Mouse (Mus musculus) forelimb bud, embryonic 11.5 days (tissue): ENCODE results near the gene Six3.

ENCODE experiments used
- DNase-seq: peaks from one replicate; pipeline ENCODE4 v3.0.0-alpha.2; 2012; ENCODE audit warnings: low read depth, low spot score

The Six3 gene

DNA sequence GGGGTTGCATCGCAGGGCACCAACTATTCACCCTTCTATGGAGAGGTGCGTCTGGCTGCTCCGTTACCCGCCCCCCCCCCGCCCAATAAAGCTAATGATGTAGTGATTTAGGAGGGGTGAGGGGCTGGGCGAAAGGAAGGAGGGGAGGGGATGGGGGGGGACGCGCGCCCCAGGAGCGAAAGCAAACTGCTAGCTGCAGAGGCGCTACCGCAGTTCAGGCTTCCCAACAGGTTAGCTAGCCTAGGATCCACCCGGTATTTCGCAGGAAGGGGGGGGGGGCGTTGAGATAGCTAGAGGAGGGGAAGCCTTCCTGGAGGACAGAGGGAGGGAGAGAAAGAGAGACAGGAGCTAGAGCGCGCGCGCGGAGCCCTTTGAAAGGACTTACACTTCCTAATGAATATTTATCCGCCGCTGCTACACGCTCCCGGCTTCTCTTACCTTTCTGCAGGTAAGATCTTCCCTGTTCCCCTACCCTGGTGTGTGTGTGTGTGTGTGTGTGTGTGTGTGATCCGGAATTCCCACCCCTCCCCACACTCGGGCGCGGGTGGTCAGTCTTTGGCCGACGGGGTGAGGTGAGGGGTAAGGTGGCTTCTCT, at the start of gene Six3:
TSS of gene Six3 (plus strand) at position 343 of the 595 bp plus-strand sequence.
- DNase-seq = no peak

DNA sequence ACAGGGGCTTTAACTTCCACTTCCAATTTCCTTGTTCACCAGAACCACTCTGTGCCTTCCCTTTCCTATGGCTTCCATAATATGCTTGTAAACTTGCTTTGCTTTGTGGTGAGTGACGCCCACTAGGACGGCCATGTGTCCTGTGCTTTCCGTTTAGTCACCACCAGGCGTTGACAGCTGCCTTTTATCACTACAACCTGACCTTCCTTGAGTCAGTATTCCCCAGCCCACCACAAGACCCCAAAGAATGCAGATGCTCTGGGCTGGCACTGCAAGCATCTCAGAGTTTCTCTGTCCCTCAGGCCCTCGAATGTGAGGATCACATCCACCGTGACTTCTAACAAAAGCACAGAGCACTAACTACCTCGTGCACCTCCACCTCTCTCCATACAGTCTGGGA, 49.3 kb upstream of the Six3 start:
- DNase-seq = no peak

DNA sequence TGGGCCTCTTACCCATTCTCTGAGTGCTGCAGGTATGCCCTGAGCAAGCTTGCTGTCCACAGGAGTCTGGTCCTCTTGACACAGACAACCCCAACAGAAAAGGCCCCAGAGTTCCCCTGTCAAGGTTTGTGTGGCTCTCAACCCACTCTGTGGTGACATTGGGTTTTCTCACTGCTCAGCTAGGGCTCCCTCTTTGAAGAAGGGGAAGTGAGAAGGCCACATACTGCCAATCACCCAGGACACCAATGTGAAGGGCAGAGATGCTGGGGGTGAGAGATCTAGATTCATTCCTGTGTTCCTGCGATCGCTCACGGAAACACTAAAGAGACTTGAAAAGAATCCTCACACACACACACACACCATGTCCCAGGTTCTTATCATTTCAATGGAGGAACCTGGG, 39.4 kb upstream of the Six3 start:
- no peak for DNase-seq

DNA sequence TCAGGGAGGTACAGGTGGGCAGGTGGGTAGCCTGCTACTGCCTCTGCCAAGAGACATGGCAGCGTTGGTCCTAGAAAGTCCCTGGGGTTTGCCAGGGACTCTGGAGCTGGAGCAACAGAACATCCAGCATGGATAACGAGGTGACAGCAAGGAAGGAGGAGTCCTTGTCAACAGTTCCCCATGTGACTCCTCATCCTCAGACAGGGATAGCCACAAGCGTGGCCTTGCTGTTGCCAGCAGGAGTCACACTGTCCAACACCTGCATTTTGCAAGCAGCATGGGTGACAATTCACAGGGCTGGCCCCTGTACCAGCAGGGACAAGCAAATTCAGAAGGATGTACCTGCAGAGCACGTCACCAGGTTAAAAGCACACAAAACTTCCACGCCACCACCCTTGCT, 35.1 kb upstream of the Six3 start:
- no peak for DNase-seq

DNA sequence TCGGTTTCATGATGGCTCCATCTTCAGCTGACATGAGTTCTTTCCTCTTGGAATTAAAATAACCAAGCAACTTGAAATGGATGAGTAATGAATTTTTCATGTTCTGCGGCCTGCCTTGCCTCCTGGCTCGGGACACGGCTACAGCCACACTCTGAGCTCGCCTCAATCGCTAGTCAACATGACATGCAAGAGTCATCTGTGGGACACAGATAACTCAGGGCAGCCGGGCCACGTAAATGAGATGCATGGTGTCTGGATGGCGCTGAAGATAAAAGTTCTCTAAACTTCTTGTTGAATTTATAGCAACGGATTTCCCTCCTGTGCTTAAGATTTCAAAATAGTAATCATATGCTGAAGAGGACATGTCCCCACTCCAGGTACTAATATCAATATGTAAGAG, 34.1 kb upstream of the Six3 start:
- DNase-seq = no peak

DNA sequence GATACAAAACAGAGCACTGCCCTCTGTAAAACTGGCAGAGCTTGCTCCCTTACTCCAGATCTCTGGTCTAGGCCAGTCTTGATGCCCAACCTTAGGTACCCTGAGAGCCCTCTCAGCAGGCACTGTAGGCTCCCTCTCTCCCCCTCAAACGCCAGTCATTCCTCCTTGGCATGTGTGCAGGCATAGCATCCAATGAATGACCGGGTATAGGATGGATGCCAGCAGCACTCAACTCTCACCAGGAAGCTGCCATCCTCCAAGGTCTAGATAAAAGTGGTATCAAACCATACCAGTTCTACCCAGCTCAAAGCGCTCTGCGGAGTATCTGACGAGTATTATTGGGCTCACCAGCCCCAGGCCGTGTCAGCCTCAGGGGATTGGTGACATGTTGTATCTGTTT, 33.2 kb upstream of the Six3 start:
- DNase-seq = no peak

DNA sequence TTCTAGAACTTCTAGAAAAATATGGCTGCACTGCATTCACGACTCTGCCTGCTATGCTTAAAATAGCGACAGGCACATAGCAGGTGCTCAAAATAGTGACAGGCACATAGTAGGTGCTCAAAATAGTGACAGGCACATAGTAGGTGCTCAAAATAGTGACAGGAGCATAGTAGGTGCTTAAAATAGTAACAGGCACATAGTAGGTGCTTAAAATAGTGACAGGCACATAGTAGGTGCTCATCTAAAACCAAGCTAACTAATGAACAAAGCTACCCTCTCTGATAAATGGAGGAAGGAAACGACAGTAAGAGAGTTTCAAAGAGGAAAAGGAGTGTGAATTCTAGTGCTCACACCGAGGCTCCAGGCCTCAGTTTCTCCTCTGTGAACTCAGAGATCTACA, 29.2 kb upstream of the Six3 start:
- no peak for DNase-seq

DNA sequence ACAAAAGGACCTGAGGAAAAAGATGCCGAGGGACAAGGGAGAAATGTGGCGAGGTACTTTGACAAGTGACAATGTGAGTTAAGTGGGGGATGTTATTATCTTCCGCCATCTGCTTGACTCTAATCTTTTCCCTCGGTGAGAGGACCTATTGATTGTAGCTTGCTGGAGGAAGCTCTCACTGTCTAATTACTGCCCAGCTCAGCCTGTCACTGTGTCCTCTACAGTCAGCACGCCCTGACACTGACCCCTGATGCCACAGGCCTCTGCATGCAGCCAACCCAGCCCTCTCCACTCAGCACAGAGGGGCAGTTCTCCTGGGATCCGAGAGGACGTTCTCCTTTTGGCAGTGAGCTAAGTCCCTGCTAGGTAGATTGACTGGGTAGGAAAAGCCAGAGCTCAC, 28.8 kb upstream of the Six3 start:
- DNase-seq = no peak

DNA sequence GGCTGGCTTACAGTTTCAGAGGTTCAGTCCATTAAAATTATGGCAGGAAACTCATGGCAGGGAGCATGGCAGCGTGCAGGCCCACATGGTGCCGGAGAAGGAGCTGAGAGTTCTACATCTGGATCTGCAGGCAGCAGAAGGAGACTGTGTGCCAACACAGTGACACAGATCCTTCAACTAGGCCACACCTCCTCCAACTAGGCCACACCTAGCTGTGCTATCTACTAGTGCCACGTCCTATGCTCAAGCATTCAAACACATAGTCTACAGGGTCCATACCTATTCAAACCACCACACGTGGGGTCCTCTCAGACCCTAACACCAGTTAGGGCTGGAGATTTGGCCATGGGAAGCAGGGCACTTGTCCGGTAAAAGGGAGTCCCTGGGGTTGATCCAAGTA, 27.6 kb upstream of the Six3 start:
- no peak for DNase-seq

DNA sequence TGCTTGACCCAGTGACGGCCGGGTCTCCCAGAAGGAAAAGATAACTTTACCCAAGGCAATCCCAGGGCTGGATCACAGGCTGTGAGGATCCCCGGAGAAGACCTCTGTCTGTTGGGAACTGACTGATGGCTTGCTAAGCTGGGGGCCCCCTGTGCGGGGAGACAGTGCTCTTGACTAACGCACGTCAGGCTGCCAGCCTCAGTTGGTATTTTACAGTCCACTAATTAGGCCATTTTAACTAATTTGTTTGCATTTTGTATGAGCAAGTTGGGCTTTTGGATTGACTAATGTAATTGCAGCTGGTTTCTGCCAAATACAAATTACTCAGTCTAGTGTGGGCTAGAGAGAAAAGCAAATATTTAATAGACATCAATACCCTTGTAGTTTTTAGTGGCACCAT, 21.4 kb upstream of the Six3 start:
- DNase-seq = no peak

DNA sequence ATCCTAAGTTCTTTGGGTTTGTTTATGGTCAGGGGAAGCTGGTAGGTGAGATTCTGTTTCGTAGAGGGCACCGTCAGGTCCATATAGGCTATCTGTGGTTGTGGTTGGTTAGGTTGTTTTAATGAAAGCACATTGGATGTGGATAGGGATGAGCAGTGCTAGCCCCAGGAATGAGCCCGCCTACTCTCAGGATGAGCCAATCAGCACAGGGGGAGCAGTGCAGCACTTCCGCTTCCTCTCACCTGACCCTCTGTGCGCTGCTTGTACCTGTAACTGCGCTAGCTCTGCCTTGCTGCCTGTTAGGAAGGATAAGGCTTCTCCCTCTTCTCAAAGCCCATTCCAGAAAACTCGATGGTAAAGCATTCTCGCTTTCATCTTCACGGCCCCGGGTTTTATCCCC, 17.6 kb upstream of the Six3 start:
- no peak for DNase-seq

DNA sequence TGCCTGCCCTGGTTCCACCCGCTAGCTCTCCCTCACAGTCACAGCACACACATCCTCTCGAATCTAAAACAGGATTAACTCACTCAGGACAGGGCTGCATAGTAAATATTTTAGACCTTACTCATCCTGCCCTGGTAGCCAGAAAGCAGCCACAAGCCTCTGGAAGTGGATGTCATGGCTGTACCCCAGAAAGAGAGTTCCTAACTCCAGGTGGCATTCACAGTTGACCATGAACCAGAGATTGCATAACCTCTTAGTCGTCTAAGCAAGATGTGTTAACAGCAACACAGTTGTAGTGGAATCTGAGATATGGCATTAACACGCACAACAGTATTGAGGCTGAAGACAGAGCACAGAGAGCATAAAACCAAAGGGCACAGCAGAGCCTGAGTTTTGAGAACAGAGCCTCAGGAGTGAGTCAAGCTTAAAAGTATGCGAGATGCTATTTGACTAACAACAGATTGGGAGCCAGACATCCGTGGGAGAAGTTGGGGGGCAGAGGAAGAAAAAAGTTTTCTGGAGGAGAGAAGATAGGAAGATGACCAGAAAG, 17.0 kb upstream of the Six3 start:
- no peak for DNase-seq

DNA sequence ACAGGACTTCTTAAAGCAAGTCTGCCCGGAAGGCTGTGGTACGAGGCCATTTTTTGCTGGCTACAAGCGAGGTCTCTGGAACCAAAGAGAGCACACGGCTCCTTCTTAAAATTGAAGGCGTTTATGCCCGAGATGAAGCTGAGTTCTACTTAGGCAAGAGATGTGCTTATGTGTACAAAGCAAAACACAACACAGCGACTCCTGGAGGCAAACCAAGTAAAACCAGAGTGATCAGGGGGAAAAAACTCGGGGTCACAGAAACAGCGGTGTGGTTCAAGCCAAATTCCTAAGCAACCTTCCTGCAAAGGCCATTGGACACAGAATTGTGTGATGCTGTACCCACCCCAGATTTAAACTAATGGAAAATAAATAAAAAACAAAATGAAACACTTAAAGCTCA, 13.9 kb upstream of the Six3 start:
- DNase-seq = no peak

DNA sequence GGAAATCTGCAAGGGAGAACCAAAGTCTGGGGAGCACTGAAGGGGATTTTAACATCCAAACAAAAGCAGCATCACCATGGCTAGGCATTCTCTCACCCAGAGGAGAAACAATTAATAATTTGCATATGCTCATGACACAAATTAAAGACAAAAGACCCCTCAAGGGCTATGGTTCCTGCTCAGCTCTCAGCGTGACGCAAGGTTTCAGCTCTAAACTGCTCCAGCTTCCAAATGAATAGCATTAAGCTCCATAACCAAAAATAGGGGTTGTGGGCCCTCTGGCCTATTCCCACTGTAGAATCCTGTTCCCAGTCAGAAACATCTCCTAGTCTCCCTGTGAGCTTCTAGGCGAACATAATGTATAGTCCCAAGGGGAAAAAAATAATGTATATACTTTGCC, 6.9 kb upstream of the Six3 start:
- DNase-seq = no peak

DNA sequence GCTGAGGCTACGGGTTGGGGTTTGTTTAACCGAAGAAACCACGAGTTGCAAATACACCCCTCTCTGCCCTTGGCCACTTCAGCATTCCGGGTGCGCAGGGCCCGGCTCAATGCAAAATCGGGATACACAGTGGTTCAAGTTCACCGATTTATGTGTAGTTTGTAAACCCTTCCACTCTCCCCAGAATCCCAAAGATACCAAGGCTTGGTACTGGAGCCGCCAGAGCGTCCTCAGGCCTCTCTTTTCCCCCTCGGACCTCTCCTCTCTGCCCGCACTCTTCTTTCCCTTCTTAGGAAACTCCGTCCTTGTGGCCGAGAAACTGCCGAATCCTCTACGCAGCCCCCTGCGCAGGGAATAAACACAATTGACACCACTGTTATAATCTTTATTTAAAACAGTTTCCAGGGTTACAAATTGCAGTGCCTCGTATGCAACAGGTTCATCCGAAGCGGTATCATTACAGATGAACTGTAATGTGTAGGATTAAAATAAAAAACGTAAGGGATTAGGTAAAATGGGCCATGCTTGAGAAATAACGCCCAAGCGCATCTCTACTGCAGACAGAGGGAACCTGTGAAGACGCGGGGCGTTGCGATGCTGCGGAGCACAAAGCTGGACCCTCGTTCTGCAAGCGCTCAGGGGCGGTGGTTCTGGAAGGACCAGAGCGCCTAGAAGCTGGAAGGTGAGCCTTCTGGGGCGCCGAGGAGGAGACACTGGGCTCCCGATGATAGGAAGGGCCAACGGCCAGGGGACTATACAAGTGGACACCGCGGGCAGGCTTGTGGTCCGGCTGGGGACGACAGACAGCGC, 5.6 kb upstream of the Six3 start:
- DNase-seq = no peak

DNA sequence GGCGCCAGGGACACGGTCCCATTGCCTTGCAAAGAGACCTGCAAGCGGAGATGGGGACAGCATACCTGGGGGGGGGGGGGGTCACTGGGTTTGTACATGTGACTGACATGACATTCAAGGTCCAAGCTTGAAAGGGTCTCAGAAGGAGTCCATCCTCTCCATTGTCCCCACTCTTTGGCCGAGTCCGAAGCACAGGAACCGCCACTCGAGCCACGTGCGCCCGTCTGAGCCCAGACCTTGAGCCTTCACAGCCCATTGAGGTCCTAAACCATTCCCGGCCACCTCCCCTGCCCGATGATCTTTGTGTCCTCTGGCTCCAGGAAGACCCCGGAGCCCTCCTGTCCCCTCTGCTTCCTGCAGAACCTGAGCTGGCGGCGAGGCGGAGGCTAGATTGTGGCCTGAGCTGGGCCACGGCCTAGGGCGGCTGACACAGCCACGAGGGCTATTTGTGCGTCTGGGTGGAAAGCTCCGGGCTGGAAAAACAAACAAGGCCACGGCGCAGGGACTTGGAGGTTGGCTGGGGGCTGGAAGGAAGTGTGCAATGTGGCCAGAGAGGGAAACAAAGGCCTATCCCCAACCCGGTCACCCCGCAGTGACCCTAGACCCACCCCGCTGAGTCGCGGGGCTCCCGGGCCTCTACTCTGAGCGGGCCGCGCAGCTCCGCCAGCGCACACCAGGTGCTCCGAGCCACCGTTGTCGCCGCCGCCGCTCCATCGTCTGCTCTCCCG, 4.9 kb upstream of the Six3 start:
- DNase-seq = no peak

DNA sequence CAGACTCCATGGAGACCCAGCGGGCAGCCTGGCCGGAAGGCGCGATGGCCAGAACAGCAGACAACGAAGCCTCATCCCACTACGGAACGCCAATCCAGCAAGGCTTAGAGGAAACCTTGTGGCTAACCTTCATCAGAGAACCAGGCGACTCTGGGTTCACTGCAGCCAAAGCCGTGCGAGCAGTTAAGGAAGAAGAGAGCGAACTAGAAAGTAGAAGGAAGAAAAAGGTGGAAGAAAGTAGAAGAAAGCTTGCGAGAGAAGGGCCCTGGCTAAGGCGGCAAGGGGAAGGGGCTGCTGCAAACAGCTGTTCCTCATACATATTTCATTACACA, 4.3 kb upstream of the Six3 start:
- DNase-seq = no peak

DNA sequence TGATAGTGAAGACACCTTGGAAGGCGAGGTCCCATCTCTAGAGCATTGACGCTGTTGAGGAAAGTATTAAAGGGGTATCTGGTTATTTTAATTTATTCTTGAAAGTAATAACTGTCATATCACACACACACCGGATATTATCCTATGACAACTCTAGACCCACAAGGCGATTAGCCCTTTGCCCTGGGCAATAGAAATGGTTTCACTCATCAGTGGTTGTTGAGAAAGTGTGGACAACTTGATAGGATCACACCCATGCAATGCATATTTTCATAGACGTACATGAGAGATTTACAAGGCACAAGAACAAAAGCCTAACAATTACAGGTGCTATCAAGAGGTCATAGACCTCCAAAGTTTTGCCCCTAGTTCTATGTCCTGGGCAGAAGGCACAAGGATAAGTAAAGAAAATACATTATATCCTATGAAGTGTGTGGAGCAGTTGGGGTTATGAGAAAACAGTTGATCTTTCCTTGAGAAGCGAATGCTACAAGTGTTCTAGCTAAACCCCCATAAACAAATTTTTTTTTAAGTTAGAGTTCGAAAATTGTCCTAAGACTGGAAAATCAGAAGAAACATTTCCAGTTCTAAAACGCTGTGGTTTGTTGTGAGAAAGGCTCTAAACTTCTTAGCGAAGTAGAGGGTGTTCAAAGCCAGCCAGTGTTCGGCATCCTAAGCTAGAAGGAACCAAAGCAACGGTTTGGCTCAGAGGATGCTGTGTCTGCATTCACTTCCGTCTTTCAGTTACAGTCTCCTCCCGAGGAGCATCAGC, 3.6 kb upstream of the Six3 start:
- no peak for DNase-seq

DNA sequence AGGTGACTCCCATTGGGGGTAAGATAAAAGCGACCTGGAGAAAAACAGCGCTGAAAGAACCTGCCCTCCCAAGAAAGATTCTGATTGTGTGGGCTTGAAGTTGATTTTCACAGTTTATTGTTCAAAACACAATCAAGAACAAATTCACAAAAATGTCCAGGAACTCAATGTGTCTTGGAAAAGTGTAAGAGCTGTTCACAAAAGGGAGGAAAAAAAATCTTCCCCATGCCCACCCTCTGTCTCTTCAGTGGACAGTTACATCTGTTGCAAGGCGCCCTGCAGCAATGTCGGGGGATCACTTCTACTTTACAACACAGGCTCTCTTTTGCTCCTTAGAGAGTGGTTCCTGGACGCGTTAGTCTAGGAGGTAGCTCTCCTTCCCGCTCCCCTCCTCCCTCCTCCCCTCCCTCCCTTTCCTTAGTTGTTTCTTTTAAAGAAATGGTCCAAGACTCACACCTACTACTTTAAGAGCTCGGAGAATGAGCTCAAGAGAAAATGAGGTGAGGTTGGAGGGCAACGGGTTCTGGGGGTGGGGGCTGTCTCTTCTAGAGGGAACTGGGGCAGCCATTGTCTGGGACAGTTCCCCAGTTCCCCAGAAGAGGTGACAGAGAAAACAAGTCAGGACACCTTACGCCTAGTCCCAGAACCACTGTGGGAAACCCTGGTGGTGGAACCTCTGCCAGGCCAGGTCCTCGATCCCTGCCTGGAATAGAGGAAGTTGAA, 2.9 kb upstream of the Six3 start:
- no peak for DNase-seq

DNA sequence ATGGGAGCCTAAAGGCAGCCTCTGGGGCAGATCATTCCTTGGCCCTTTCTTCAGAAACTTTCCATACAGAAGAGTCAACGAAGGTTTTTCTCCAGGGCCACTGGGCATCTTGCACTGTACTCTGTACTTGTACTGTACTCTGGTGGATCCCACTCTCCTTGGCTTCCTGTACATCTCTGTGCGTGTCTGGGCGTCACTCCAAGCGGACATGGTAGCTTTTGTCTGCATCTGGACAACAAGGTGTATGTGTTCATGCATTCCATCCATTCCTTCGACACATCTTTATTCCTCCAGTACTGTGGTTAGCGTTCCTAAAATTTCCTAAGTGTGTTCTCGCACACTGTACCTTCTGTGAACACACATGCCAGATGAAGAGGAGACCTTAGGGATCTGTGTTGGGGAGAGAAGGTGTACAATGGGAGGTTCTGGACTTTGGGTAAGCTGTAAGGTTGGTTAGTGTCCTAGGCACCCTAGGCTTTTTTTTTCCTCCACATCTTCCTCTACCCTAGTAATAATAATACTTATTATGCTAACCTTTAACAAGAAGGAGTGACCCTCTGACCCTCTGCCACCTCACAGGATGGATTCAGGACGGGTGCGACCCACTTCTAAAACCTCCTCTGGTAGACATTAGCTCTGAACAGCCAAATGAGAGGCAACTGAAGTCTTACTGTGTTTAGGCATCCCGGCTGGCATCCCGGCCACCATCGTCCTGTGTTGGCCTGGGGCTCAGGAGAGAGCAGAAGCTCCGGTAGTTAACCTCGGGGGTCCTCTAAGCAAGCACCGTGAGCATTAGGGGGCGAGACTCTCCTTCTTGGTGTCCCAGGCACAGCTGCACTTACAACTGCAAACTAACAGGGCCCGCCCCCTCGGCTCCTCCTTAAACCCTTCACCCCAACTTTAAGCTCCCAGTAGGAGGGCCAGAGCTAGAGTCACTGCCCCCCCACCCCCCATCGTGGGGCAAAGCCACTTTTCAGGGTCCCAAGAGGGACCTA, 1.6 kb upstream of the Six3 start:
- no peak for DNase-seq
